Mouse (Mus musculus) kidney, embryonic 14.5 days (tissue): ENCODE results near the gene Osbpl7. TPM values are rescaled to one million over a fixed set of nuclear protein-coding genes. Genes with fewer than 3 reads are reported as not detected.

Source experiments
- ATAC-seq: fragments of 200-750 bp; cut with Nextera tagmentation; 2 replicates; pipeline ENCODE4 v1.8.0; 2017; ENCODE audit warnings: moderate number of reproducible peaks, mild to moderate bottlenecking, moderate TSS enrichment, moderate library complexity; ENCODE audit not compliant: low FRiP score, low TSS enrichment
- H3K27ac ChIP-seq: fragments of 300-500 bp; sonication (generic); 2 replicates; pipeline ENCODE4 v1.5.1; 2014; ENCODE audit warnings: low read depth, mild to moderate bottlenecking, low read length, moderate library complexity, mixed read lengths
- H3K27me3 ChIP-seq: fragments of 300-500 bp; sonication (generic); 2 replicates; pipeline ENCODE4 v1.6.1; 2014; ENCODE audit warnings: mild to moderate bottlenecking, low read length; ENCODE audit not compliant: control insufficient read depth, insufficient read depth
- H3K36me3 ChIP-seq: fragments of 300-500 bp; sonication (generic); 2 replicates; pipeline ENCODE4 v1.6.1; 2014; ENCODE audit warnings: low read length, mixed read lengths; ENCODE audit not compliant: control insufficient read depth, insufficient read depth
- H3K4me1 ChIP-seq: fragments of 300-500 bp; sonication (generic); 2 replicates; pipeline ENCODE4 v1.6.1; 2014; ENCODE audit warnings: low read length, mixed read lengths; ENCODE audit not compliant: control insufficient read depth, insufficient read depth
- H3K4me2 ChIP-seq: fragments of 300-500 bp; sonication (generic); replicated peaks from 2 replicates; pipeline ENCODE4 v1.6.1; 2014; ENCODE audit warnings: low read depth, mild to moderate bottlenecking, low read length
- H3K4me3 ChIP-seq: fragments of 300-500 bp; sonication (generic); 2 replicates; pipeline ENCODE4 v1.5.1; 2014; ENCODE audit warnings: mild to moderate bottlenecking, low read length
- H3K9ac ChIP-seq: fragments of 300-500 bp; sonication (generic); 2 replicates; pipeline ENCODE4 v1.6.1; 2014; ENCODE audit warnings: low read depth, mild to moderate bottlenecking, low read length, moderate library complexity
- H3K9me3 ChIP-seq: fragments of 300-500 bp; sonication (generic); 2 replicates; pipeline ENCODE4 v1.6.1; 2016; ENCODE audit warnings: low read length; ENCODE audit not compliant: control insufficient read depth
- WGBS: fragments of 180-500 bp; shearing (Covaris S2); extraction: QIAGEN DNeasy Blood & Tissue Kit; methylation state at CpG from one replicate; pipeline ENCODE4 v1.1.7; 2014; 5-methylcytosine and 5-hydroxymethylcytosine counted together
- polyA plus RNA-seq: library from polyadenylated mRNA; unstranded; fragments of >200 nt; fragmentation: Nextera tagmentation; extraction: Ambion mirVana; gene quantifications from 2 replicates; pipeline ENCODE4 v1.2.1, GENCODE M21; 2014

The Osbpl7 gene
- polyA plus RNA-seq: 5.1 and 5.8 TPM in 2 replicates

- no peaks in the 10 kb centered on the region for H3K27me3 ChIP-seq
- no peaks in the 10 kb centered on the region for H3K9me3 ChIP-seq
- peak within 1 kb of the TSS; percentile 79 for H3K4me3 ChIP-seq
- 5% methylated on average over 18 of the region's 18 CpGs for WGBS
- peak within 1 kb of the TSS; percentile 77 for H3K9ac ChIP-seq
- peak within 1 kb of the TSS; percentile 85 for H3K4me2 ChIP-seq
- ATAC-seq: peak; percentile 78
- peaks cover 13% of the 10 kb centered on the region for H3K4me1 ChIP-seq
- no peak within 1 kb of the TSS for H3K27ac ChIP-seq
- peaks cover 43% of the 10 kb centered on the region for H3K36me3 ChIP-seq
Observed at GRCm38 (mm10) chr11:97050216-97050943, at the start of gene Osbpl7. TSS of gene Osbpl7 (plus strand) at chr11:97050628.

DNA sequence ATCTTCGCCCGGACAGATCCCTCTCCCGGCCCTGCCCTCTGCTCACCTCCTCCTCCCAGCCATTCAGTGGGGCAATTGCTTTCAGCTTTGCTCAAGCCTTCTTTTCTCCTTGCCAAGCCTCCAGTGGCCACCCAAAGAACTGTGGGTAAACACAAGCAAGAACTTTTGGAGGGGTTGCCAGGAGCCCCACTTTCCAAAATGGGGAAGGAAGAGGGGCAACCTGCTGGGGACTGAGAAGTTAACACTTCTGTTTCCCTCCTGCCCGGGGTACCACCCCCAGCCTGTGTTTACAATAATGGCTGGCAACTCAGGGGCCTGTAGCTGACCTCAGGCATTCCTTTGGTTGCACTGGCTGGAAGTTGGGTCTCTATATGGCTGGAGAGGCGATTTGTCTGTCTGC lies 47.3 kb upstream of the Osbpl7 start:
- H3K27me3 ChIP-seq: peaks cover 24% of the 10 kb centered on the region; the same call in 1 of the 2 replicates
- WGBS: 29% methylated on average over 5 of the region's 5 CpGs
- H3K9me3 ChIP-seq: no peaks in the 10 kb centered on the region
- no peaks in the 10 kb centered on the region for H3K4me1 ChIP-seq
- H3K27ac ChIP-seq: no peak overlapping the region
- no peak overlapping the region for H3K4me2 ChIP-seq
- ATAC-seq: no peak
- no peaks in the 10 kb centered on the region for H3K36me3 ChIP-seq
- no peak overlapping the region for H3K9ac ChIP-seq
- H3K4me3 ChIP-seq: no peak overlapping the region

DNA sequence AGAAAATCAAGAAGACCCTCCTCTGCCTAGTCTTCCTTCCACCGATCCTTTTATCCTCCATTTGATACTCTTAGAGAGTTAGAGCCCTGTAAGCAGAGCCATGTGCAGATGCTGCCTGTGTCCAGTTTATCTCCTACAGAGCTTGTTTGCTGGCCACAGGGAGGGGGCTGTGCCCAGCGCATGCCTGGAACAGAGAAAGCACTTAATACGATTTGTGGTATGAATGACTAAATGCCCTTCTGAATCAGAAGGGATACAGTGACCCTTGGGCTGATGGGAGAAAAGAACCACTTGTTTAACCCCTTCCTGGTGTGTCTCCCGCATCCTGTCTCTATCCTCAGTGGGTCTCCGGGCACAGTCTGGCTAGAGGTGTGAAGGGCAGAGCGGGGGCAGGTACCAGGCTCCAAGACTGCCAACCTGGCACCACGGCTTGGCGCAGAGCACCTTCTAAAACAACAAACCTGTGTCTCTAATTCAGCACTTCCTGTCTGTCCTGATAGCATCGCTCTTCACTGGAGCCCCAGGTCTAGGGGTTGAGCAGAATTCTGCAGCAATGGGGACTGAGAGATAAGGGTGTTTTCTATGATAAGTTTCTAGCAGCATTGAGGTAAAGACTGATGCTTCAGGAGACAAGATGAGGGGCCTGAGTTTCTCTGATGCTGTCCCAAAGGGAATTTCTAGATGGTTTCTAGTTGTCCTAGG lies 43.2 kb upstream of the Osbpl7 start:
- Histone ChIP-seq H3K27ac (no peak overlapping the region), H3K4me3 (no peak overlapping the region), H3K27me3 (peaks cover 23% of the 10 kb centered on the region; the same call in 1 of the 2 replicates), H3K4me1 (no peaks in the 10 kb centered on the region), H3K9me3 (no peaks in the 10 kb centered on the region), H3K4me2 (no peak overlapping the region), H3K9ac (no peak overlapping the region), H3K36me3 (no peaks in the 10 kb centered on the region)
- 53% methylated on average over 9 of the region's 9 CpGs for WGBS
- no peak for ATAC-seq

GRCm38 (mm10) chr11:97009198-97009790 lies 41.1 kb upstream of the Osbpl7 start:
- H3K4me3 ChIP-seq: no peak overlapping the region
- H3K9me3 ChIP-seq: no peaks in the 10 kb centered on the region
- no peak for ATAC-seq
- no peak overlapping the region for H3K9ac ChIP-seq
- H3K36me3 ChIP-seq: no peaks in the 10 kb centered on the region
- no peaks in the 10 kb centered on the region for H3K4me1 ChIP-seq
- peaks cover 17% of the 10 kb centered on the region; the same call in 1 of the 2 replicates for H3K27me3 ChIP-seq
- H3K4me2 ChIP-seq: no peak overlapping the region
- H3K27ac ChIP-seq: no peak overlapping the region
- 55% methylated on average over 8 of the region's 8 CpGs for WGBS

DNA sequence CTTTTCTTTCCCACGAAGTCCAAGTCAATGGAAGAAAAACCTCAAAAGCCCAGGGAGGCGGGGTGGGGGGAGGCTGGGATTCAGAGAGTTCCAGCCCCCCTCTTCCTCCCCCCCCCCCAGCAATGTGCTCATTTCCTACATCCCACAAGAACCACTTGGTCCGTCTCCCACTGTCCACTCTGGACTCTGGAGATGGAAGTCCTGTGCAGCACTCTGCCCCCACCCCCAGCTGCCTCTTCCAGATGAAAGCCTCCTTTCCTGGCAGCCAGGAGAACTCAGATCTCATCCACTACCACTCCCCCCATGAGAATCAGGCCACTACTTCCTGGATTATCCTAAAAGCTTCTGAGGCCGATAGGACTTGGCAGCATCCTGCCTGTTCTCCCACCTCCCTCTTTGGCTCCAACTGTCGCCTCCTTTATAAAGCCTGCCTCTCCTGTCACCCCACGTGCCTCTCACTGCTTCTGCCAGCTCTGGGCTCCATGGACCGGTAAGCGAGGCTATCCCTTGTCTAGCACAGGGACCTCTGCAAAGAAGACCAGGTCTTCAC lies 37.2 kb upstream of the Osbpl7 start, which contains the start of gene Sp6:
TSS of gene Sp6 (plus strand) at position 274 of the 550 bp plus-strand sequence.
- peaks cover 5% of the 10 kb centered on the region; the same call in 1 of the 2 replicates for H3K4me1 ChIP-seq
- peaks cover 33% of the 10 kb centered on the region for H3K27me3 ChIP-seq
- no peak for ATAC-seq
- H3K9ac ChIP-seq: no peak within 1 kb of the TSS
- H3K4me2 ChIP-seq: no peak within 1 kb of the TSS
- no peak within 1 kb of the TSS for H3K4me3 ChIP-seq
- no peak within 1 kb of the TSS for H3K27ac ChIP-seq
- H3K36me3 ChIP-seq: no peaks in the 10 kb centered on the region
- H3K9me3 ChIP-seq: no peaks in the 10 kb centered on the region
- WGBS: 25% methylated on average over 8 of the region's 8 CpGs

GRCm38 (mm10) chr11:97017696-97018582 lies 32.5 kb upstream of the Osbpl7 start:
- H3K4me2 ChIP-seq: peak overlapping the region; percentile 55
- peaks cover 33% of the 10 kb centered on the region for H3K4me1 ChIP-seq
- peaks cover 67% of the 10 kb centered on the region for H3K27me3 ChIP-seq
- no peak for ATAC-seq
- peak overlapping the region; percentile 36 for H3K4me3 ChIP-seq
- no peaks in the 10 kb centered on the region for H3K9me3 ChIP-seq
- no peak overlapping the region for H3K27ac ChIP-seq
- 1% methylated on average over 36 of the region's 36 CpGs for WGBS
- no peaks in the 10 kb centered on the region for H3K36me3 ChIP-seq
- H3K9ac ChIP-seq: peak overlapping the region; percentile 38; the same call in 1 of the 2 replicates

- Histone ChIP-seq H3K9ac (peak overlapping the region; percentile 38; the same call in 1 of the 2 replicates), H3K4me1 (peaks cover 33% of the 10 kb centered on the region), H3K27me3 (peaks cover 75% of the 10 kb centered on the region), H3K4me3 (peak overlapping the region; percentile 36), H3K27ac (no peak overlapping the region), H3K9me3 (no peaks in the 10 kb centered on the region), H3K4me2 (peak overlapping the region; percentile 55), H3K36me3 (no peaks in the 10 kb centered on the region)
- ATAC-seq: no peak
- WGBS: 1% methylated on average over 48 of the region's 68 CpGs
Observed at GRCm38 (mm10) chr11:97018583-97019344, 31.7 kb upstream of the Osbpl7 start.

- peaks cover 81% of the 10 kb centered on the region for H3K27me3 ChIP-seq
- no peaks in the 10 kb centered on the region for H3K9me3 ChIP-seq
- H3K4me2 ChIP-seq: peak overlapping the region; percentile 55
- no peak overlapping the region for H3K27ac ChIP-seq
- H3K4me3 ChIP-seq: peak overlapping the region; percentile 36
- no peak overlapping the region for H3K9ac ChIP-seq
- ATAC-seq: no peak
- H3K4me1 ChIP-seq: peaks cover 33% of the 10 kb centered on the region
- no peaks in the 10 kb centered on the region for H3K36me3 ChIP-seq
- WGBS: 6% methylated on average over 13 of the region's 13 CpGs
Observed at GRCm38 (mm10) chr11:97019345-97019708, 31.1 kb upstream of the Osbpl7 start.
